Mouse (Mus musculus): ENCODE results near the gene Dctn2. TPM values are rescaled to one million over a fixed set of nuclear protein-coding genes. Genes with fewer than 3 reads are reported as not detected.
A peak's percentile ranks its signal among the peaks of the same experiment; 100 is the strongest.

Dctn2 gene
- polyA plus RNA-seq (2015; fragmentation: Nextera tagmentation; extraction: Ambion mirVana) = 150 and 154 TPM in 2 replicates

DNA sequence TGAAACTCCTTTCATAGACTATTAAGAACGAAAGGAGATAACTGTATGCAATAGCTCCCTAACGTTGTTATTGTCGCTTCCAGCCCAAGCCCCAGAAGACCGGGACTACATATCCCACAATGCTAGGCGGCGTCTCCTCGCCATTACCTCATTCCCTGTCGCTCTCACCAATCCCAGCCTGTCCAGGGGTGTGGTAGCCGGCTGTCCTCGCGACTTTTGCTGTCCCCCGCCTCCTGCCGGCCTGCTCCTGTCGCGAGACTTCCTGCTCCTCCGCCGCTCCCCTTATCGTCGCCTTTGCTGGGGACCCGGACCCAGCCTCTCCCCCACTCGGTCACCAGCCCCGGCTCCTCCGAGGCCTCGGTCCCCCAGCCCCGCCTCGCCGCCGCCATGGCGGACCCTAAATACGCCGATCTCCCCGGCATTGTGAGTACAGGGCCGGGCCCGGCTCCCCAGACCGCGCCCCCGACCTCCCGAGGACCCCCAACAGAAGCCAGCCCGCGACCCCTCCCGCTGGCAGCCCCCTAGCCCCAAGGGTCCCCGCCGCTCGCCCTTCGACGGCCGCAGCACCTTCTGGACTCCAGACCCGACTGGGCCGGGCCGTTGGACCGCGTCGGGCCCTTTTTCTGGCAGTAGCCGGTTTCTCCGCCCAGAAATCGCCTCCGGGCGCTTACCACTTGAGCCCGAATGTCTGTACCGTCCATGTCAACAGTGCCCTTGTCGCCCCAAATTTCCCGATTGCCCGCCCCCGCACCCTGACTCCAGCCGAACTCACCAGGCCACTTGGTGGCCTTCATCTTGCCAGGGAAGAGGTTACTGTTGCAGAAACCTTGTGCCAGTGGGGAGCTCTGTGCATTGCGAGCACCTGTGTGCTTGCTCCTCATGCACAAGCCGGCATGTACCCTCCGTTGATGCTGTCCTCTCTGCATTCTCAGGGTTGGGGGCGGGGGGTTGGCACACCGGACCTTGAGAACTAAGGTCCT is at the start of gene Dctn2:
Gene Dctn2, plus strand, starts transcription at position 257 of the 980 bp plus-strand sequence.
- Histone ChIP-seq H3K9me3 (no peaks in the 10 kb centered on the region), H3K27ac (peak within 1 kb of the TSS; percentile 81), H3K4me1 (replicated peaks) (peaks cover 23% of the 10 kb centered on the region), H3K27me3 (replicated peaks) (peaks cover 18% of the 10 kb centered on the region), H3K4me2 (replicated peaks) (peak within 1 kb of the TSS; percentile 85), H3K4me3 (replicated peaks) (peak within 1 kb of the TSS; percentile 96), H3K9ac (peak within 1 kb of the TSS; percentile 98), H3K36me3 (no peaks in the 10 kb centered on the region; the same call in 1 of the 2 replicates)
- under 1% methylated on average over 70 of the region's 70 CpGs for WGBS
- ATAC-seq = peak; percentile 99

DNA sequence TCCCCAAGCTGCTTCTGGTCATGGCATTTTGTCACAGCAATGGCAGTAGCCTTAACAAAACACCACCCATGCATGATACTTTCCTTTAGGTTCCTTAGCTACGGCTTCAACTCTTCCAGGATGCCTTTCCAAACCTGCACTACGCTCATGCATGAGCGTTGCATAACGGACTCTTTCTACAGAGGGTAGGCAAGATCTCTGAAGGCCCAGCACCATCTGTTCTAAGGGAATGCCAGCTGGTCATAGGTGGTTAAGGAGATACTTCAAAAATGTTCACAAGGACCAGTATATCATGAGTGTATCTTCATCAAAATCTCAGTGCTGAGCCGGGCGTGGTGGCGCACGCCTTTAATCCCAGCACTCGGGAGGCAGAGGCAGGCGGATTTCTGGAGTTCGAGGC is 49.7 kb upstream of the Dctn2 start:
- H3K4me2 ChIP-seq (replicated peaks) = no peak overlapping the region
- 0 out of 2 replicates have a peak, but pooled peaks cover 3% of the 10 kb centered on the region for H3K4me1 ChIP-seq (replicated peaks)
- no peak overlapping the region for H3K9ac ChIP-seq
- H3K27me3 ChIP-seq (replicated peaks) = no peaks in the 10 kb centered on the region
- no peaks in the 10 kb centered on the region for H3K36me3 ChIP-seq
- 94% methylated on average over 11 of the region's 11 CpGs for WGBS
- H3K27ac ChIP-seq = no peak overlapping the region
- no peak overlapping the region for H3K4me3 ChIP-seq (replicated peaks)
- ATAC-seq = no peak
- H3K9me3 ChIP-seq = no peaks in the 10 kb centered on the region

DNA sequence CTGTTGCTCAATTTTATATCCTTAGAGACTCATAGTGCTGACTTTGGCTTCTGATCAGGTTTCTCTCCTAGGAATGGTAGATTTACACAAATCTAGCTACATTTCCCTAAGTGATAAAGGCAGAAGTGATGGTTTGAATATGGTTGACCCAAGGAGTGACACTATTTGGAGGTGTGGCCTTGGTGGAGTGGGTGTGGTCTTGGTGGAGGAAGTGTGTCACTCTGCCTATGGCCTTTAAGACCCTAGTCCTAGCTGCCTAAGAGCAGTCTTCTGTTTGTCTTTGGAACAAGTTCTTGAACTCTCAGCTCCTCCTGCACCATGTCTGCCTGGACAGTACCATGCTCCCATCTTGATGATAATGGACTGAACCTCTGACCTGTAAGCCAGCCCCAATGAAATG is 49.0 kb upstream of the Dctn2 start:
- Histone ChIP-seq H3K9ac (no peak overlapping the region), H3K27me3 (replicated peaks) (no peaks in the 10 kb centered on the region), H3K27ac (no peak overlapping the region), H3K36me3 (no peaks in the 10 kb centered on the region), H3K9me3 (no peaks in the 10 kb centered on the region), H3K4me3 (replicated peaks) (no peak overlapping the region), H3K4me2 (replicated peaks) (no peak overlapping the region), H3K4me1 (replicated peaks) (0 out of 2 replicates have a peak, but pooled peaks cover 3% of the 10 kb centered on the region)
- ATAC-seq = no peak

DNA sequence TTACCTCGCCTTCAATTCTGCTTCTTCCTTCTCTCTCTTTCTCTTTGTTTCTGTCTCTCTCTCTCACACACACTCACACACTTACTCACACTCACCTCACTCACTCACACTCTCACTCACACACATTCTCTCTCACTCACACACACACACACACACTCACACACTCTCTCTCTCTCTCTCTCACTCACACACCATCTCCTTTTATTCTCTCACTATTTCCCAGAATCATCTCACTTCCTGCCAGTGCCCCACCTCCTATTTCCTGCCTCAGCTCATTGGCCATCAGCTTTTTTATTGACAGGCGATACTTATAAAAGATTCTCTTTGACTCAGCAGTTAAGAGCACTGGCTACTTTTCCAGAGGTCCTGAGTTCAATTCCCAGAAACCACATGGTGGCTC is 47.8 kb upstream of the Dctn2 start:
- Histone ChIP-seq H3K27ac (no peak overlapping the region), H3K9me3 (no peaks in the 10 kb centered on the region), H3K36me3 (no peaks in the 10 kb centered on the region), H3K4me2 (replicated peaks) (no peak overlapping the region), H3K4me3 (replicated peaks) (no peak overlapping the region), H3K9ac (no peak overlapping the region), H3K27me3 (replicated peaks) (no peaks in the 10 kb centered on the region), H3K4me1 (replicated peaks) (0 out of 2 replicates have a peak, but pooled peaks cover 3% of the 10 kb centered on the region)
- 98% methylated on average over 2 of the region's 2 CpGs for WGBS
- ATAC-seq = no peak

DNA sequence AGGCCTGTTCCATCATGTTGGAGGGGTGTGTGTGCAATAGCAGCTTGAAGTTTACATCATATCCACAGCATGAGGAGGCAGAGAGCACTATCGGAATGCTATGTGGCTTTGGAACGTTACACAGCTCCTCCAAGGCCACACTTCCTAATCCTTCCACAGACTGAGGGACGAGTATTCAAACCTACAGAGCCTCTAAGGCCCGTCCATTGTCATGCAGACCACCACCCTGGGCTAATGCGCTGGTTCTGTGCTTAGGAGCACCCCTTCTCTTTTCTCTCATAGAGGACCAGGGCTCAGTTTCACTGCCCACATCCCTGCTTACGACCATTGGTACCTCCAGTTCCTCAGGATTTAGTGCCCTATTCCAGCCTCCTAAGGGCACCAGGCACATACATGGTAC is 41.0 kb upstream of the Dctn2 start:
- Histone ChIP-seq H3K4me2 (replicated peaks) (no peak overlapping the region), H3K9me3 (no peaks in the 10 kb centered on the region), H3K27ac (no peak overlapping the region), H3K4me3 (replicated peaks) (no peak overlapping the region), H3K4me1 (replicated peaks) (no peaks in the 10 kb centered on the region), H3K36me3 (no peaks in the 10 kb centered on the region), H3K27me3 (replicated peaks) (no peaks in the 10 kb centered on the region), H3K9ac (no peak overlapping the region)
- WGBS = 44% methylated on average over 6 of the region's 6 CpGs
- ATAC-seq = no peak

DNA sequence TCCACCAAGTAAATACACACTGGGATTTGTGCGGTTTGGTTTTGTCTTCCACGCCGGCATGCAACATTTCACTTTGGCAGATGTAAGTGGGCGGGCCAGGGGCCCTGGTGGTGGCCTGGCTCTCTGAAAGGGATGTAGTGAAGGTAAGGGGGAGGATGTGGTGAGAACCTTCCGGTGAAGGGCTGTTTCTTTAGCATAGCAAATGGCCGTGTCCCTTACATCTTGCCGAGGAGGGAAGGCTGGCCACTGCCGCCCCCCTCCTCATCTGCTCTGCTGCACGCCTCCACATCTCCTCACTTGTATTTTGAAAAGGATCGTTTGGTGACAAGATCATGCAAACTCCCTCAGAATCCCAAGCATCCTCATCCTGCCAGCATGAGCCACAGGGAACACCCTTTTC is 40.4 kb upstream of the Dctn2 start:
- Histone ChIP-seq H3K36me3 (no peaks in the 10 kb centered on the region), H3K27ac (no peak overlapping the region), H3K4me1 (replicated peaks) (0 out of 2 replicates have a peak, but pooled peaks cover 3% of the 10 kb centered on the region), H3K4me3 (replicated peaks) (no peak overlapping the region), H3K27me3 (replicated peaks) (no peaks in the 10 kb centered on the region), H3K4me2 (replicated peaks) (no peak overlapping the region), H3K9me3 (no peaks in the 10 kb centered on the region), H3K9ac (no peak overlapping the region)
- ATAC-seq = no peak
- WGBS = 25% methylated on average over 10 of the region's 10 CpGs

DNA sequence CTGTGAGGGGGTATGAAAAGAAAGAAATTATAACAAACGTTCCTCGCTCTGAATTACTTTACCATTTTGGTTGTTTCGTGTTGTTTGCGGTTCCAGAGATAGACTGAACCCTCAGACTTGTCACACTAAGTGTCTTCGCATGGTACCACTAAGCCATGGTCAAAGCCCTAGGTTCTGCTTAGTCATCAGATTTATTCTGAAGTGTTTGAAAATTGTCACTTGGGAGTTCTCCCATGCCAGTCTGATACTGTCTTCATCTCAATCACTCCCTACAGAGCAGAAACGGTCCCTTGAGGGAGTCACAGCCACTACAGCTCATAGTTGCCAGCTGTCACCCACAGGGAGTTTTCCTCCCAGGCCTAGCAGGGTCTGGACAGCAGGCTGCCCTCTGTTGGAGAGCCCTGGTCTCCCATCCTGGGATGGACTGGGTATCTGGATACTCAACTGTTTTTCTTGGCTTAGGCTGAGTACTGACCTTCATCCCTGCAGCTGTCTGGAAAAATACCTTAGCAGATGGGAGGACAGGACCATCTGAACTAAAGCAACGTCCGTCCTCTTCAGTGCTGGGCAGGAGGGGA is 39.8 kb upstream of the Dctn2 start:
- Histone ChIP-seq H3K27ac (no peak overlapping the region), H3K4me3 (replicated peaks) (no peak overlapping the region), H3K4me2 (replicated peaks) (no peak overlapping the region), H3K9ac (no peak overlapping the region), H3K4me1 (replicated peaks) (0 out of 2 replicates have a peak, but pooled peaks cover 4% of the 10 kb centered on the region), H3K36me3 (no peaks in the 10 kb centered on the region), H3K9me3 (no peaks in the 10 kb centered on the region), H3K27me3 (replicated peaks) (no peaks in the 10 kb centered on the region)
- 67% methylated on average over 8 of the region's 8 CpGs for WGBS
- no peak for ATAC-seq

DNA sequence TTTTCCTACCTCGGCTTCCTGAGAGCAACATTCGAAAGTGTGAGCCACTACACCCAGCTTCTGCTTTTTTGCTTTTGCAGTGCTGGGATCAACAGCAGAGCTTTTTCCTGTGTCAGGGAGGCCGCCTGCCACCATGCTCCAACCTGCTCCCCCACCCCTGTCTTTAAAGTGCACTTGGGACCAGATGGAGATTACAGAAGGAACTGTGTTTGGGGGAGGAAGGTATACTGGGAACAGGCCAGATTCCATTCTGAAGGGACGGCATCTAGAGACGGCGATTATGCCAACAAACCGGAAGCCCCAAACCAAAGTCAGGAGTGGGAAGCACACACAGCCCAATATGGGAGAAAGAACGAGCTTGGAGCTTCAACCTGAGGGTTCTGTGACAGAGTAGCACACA is 39.0 kb upstream of the Dctn2 start:
- H3K9me3 ChIP-seq = no peaks in the 10 kb centered on the region
- ATAC-seq = no peak
- no peaks in the 10 kb centered on the region for H3K36me3 ChIP-seq
- no peak overlapping the region for H3K27ac ChIP-seq
- no peak overlapping the region for H3K4me3 ChIP-seq (replicated peaks)
- H3K4me2 ChIP-seq (replicated peaks) = no peak overlapping the region
- no peak overlapping the region for H3K9ac ChIP-seq
- 81% methylated on average over 8 of the region's 8 CpGs for WGBS
- no peaks in the 10 kb centered on the region for H3K27me3 ChIP-seq (replicated peaks)
- H3K4me1 ChIP-seq (replicated peaks) = peaks cover 4% of the 10 kb centered on the region; the same call in 1 of the 2 replicates

DNA sequence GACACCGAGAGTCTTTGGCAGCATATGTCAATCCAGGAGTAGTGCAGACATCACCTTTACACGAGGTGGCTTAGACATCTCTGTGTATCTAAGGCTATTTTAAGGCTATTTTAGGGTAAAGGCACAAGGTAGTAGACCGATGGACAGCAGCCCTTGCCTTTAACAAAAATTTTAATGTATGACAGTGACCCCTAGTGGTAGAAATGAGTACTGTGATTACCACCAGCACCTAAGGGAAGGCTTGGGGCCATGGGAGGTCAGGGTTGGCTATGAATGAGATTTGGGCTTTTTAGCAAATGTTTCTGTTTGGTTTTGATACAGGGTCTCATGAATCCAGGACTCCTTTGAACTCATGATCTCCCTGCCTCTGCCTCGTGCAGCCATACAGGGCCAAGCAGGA is 37.3 kb upstream of the Dctn2 start:
- no peaks in the 10 kb centered on the region for H3K36me3 ChIP-seq
- peak; percentile 72 for ATAC-seq
- H3K4me2 ChIP-seq (replicated peaks) = no peak overlapping the region
- no peaks in the 10 kb centered on the region for H3K9me3 ChIP-seq
- no peak overlapping the region for H3K9ac ChIP-seq
- H3K4me1 ChIP-seq (replicated peaks) = peaks cover 4% of the 10 kb centered on the region; the same call in 1 of the 2 replicates
- H3K27ac ChIP-seq = no peak overlapping the region
- WGBS = 22% methylated on average over 4 of the region's 4 CpGs
- no peaks in the 10 kb centered on the region for H3K27me3 ChIP-seq (replicated peaks)
- no peak overlapping the region for H3K4me3 ChIP-seq (replicated peaks)

DNA sequence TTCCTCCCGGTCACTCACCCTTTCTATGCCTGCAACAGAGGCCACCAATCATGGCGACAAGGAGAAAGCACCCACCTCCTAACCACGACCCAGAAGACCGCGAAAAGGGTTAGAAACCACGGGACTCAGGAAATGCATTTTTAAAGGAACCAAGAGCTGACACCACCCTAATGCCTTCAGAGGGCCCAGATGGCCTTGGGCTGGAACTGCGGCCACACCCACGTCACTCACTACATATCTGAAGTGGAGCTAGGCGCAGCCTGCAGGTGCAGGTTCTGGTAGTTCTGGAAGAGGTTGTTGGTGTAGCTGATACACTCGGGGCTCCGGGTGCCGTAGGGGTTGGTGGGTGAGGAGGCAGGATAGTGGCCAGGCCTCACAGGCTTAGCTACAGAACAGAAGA is 35.5 kb upstream of the Dctn2 start:
- H3K9ac ChIP-seq = no peak overlapping the region
- no peak; the same call in 1 of the 2 replicates for ATAC-seq
- no peaks in the 10 kb centered on the region for H3K9me3 ChIP-seq
- peaks cover 4% of the 10 kb centered on the region; the same call in 1 of the 2 replicates for H3K4me1 ChIP-seq (replicated peaks)
- H3K36me3 ChIP-seq = no peaks in the 10 kb centered on the region
- no peaks in the 10 kb centered on the region for H3K27me3 ChIP-seq (replicated peaks)
- WGBS = 77% methylated on average over 12 of the region's 12 CpGs
- no peak overlapping the region for H3K4me2 ChIP-seq (replicated peaks)
- no peak overlapping the region for H3K27ac ChIP-seq
- H3K4me3 ChIP-seq (replicated peaks) = no peak overlapping the region

DNA sequence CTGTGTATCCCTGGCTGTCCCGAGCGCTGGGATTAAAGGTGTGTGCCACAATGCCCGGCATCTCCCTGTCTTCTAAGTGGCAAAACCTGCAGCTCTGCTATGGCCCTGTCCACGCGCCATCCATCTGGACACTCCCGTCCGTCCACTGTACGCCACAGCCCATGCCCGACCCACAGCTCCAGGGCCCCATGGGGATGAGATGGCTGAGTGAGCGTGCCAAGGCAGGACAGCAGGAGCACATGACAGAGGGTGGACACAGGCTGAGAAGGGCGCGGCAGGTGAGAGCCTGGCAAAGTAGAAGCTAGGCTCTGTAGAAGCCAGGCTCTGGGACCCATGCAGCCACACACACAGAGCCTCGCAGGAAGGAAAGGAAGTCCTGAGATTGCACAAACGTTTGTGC is 34.4 kb upstream of the Dctn2 start:
- Histone ChIP-seq H3K9ac (no peak overlapping the region), H3K4me2 (replicated peaks) (no peak overlapping the region), H3K4me3 (replicated peaks) (no peak overlapping the region), H3K27me3 (replicated peaks) (no peaks in the 10 kb centered on the region), H3K36me3 (no peaks in the 10 kb centered on the region), H3K9me3 (no peaks in the 10 kb centered on the region), H3K27ac (no peak overlapping the region), H3K4me1 (replicated peaks) (peaks cover 4% of the 10 kb centered on the region; the same call in 1 of the 2 replicates)
- ATAC-seq = no peak
- 81% methylated on average over 14 of the region's 14 CpGs for WGBS

DNA sequence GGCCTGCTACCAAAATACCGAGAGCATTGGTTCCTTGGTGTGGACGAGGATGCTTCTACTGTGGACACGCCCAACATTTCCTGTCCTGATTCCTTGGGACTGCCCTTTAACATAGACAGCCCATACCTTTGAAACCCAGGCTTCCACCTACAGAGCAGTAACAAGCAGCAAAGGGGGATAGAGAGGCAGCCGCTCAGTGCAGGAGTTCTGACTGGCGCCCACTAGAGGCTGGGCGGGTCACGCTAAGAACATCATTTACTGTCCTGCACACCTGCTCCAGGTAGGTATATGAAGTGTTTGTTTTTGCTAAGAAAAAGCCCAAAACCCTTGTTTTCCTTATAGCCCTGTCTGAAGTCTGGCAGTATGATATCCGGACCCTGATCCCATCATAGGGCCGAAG is 33.0 kb upstream of the Dctn2 start:
- ATAC-seq = no peak
- H3K4me1 ChIP-seq (replicated peaks) = peaks cover 4% of the 10 kb centered on the region; the same call in 1 of the 2 replicates
- no peaks in the 10 kb centered on the region for H3K9me3 ChIP-seq
- no peak overlapping the region for H3K4me2 ChIP-seq (replicated peaks)
- WGBS = 76% methylated on average over 9 of the region's 9 CpGs
- no peak overlapping the region for H3K27ac ChIP-seq
- no peaks in the 10 kb centered on the region for H3K27me3 ChIP-seq (replicated peaks)
- H3K4me3 ChIP-seq (replicated peaks) = no peak overlapping the region
- H3K9ac ChIP-seq = no peak overlapping the region
- no peaks in the 10 kb centered on the region for H3K36me3 ChIP-seq
